Mouse (Mus musculus) embryonic facial prominence, embryonic 11.5 days (tissue): ENCODE data around the gene Hs3st4. TPM values are rescaled to one million over a fixed set of nuclear protein-coding genes. Genes with fewer than 3 reads are reported as not detected.

ENCODE experiments used
- ATAC-seq: fragments of 200-750 bp; cut with Nextera tagmentation; replicated peaks from 2 replicates; pipeline ENCODE4 v1.8.0; 2017; ENCODE audit warnings: low read depth; ENCODE audit not compliant: insufficient number of reproducible peaks, low FRiP score, low TSS enrichment
- DNase-seq: peaks from one replicate; pipeline ENCODE4 v3.0.0-alpha.2; 2015; ENCODE audit warnings: low spot score
- H3K27ac ChIP-seq: fragments of 300-500 bp; sonication (generic); replicated peaks from 2 replicates; pipeline ENCODE4 v1.5.1; 2014; ENCODE audit warnings: mild to moderate bottlenecking, low read depth, low read length, control low read depth
- H3K27me3 ChIP-seq: fragments of 300-500 bp; sonication (generic); 2 replicates; pipeline ENCODE4 v1.6.1; 2014; ENCODE audit warnings: mild to moderate bottlenecking, low read length, moderate library complexity, mixed read lengths; ENCODE audit not compliant: control insufficient read depth, insufficient read depth
- H3K36me3 ChIP-seq: fragments of 300-500 bp; sonication (generic); replicated peaks from 2 replicates; pipeline ENCODE4 v1.6.1; 2014; ENCODE audit warnings: low read depth, mild to moderate bottlenecking, low read length, moderate library complexity, mixed read lengths; ENCODE audit not compliant: control insufficient read depth, insufficient read depth
- H3K4me1 ChIP-seq: fragments of 300-500 bp; sonication (generic); 2 replicates; pipeline ENCODE4 v1.6.1; 2014; ENCODE audit warnings: low read length, mixed read lengths; ENCODE audit not compliant: control insufficient read depth, insufficient read depth
- H3K4me2 ChIP-seq: fragments of 300-500 bp; sonication (generic); 2 replicates; pipeline ENCODE4 v1.6.1; 2014; ENCODE audit warnings: low read depth, mild to moderate bottlenecking, control low read depth, low read length, moderate library complexity
- H3K4me3 ChIP-seq: fragments of 300-500 bp; sonication (generic); 2 replicates; pipeline ENCODE4 v1.5.1; 2014; ENCODE audit warnings: low read depth, low read length, control low read depth
- H3K9ac ChIP-seq: fragments of 300-500 bp; sonication (generic); replicated peaks from 2 replicates; pipeline ENCODE4 v1.6.1; 2014; ENCODE audit warnings: mild to moderate bottlenecking, control low read depth, low read length
- H3K9me3 ChIP-seq: fragments of 300-500 bp; sonication (generic); replicated peaks from 2 replicates; pipeline ENCODE4 v1.6.1; 2016; ENCODE audit warnings: mild to moderate bottlenecking, low read length, inconsistent platforms, mixed read lengths; ENCODE audit not compliant: control insufficient read depth
- WGBS: fragments of 180-500 bp; shearing (Covaris S2); extraction: QIAGEN DNeasy Blood & Tissue Kit; methylation state at CpG from one replicate; pipeline ENCODE4 v1.1.7; 2014; 5-methylcytosine and 5-hydroxymethylcytosine counted together
- polyA plus RNA-seq: library from polyadenylated mRNA; unstranded; fragments of >200 nt; fragmentation: Nextera tagmentation; extraction: Ambion mirVana; gene quantifications from 2 replicates; pipeline ENCODE4 v1.2.1, GENCODE M21; 2014

Hs3st4 gene
- polyA plus RNA-seq, 1 experiment from 2014 or later: 0.08 TPM

DNA sequence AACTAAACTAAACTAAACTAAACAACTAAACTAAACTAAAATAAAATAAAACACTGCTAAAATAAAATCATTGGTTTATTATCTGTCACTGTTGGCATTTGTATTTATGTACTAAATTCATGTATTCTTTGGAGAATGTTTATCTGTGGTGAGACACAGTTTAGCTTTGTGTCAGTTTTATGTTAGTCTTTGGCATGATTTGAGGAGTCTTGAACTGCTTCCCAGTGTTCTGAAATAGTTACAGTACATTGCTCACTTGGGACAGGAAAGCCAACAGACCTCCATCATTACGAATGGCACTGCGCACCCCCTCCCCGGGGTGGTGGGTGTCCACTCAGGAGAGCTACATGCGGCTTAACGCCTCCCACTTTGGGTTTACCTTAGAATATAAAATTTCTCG lies 158.6 kb downstream of the Hs3st4 start:
- ATAC-seq (no peak), DNase-seq (no peak)
- no peak overlapping the region for H3K4me3 ChIP-seq
- H3K27me3 ChIP-seq: no peaks in the 10 kb centered on the region
- H3K27ac ChIP-seq: no peak overlapping the region
- H3K9me3 ChIP-seq: no peaks in the 10 kb centered on the region
- 95% methylated on average over 6 of the region's 6 CpGs for WGBS
- H3K9ac ChIP-seq: no peak overlapping the region
- no peaks in the 10 kb centered on the region for H3K4me1 ChIP-seq
- H3K36me3 ChIP-seq: no peaks in the 10 kb centered on the region
- H3K4me2 ChIP-seq: no peak overlapping the region

DNA sequence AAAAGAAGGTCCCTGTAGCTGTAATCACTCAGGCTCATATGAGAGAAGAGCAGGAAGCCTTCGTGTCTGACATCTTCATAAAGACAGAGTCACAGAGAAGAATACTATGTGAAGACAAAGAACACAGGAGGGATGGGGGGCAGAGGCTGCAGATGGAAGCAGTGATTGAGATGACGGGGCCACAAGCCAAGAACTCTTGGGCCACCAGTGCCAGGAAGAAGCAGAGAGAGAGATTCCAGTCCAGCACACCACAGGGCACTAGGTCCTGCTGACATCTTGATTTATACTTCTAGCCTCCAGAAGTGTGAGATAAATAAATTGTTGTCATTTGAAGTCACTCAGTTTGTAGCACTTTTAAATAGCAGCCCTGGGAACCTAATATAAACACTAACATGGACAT lies 168.2 kb downstream of the Hs3st4 start:
- H3K9ac ChIP-seq: no peak overlapping the region
- no peaks in the 10 kb centered on the region for H3K36me3 ChIP-seq
- H3K27ac ChIP-seq: no peak overlapping the region
- H3K9me3 ChIP-seq: no peaks in the 10 kb centered on the region
- WGBS: 87% methylated on average over 2 of the region's 2 CpGs
- no peaks in the 10 kb centered on the region for H3K27me3 ChIP-seq
- H3K4me3 ChIP-seq: no peak overlapping the region
- ATAC-seq: no peak
- H3K4me1 ChIP-seq: no peaks in the 10 kb centered on the region
- no peak overlapping the region for H3K4me2 ChIP-seq
- DNase-seq: no peak

DNA sequence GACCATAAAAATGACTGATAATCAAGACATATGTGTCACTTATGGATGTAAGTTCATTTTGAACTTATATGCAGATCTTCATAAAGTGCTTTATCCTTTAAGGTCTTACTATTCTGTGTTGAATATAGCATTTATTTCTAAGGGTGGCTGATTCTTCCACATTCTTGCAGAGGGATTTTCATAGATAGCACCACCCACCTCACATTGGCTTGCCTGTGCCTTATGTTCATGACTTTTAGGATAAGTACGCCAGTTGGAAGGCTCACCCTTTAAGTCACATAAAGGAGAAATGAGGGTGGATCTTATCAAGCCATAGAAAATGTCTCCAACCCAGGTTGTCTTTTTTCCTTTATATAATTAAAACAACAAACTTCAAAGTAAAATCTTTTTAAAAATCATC lies 180.6 kb downstream of the Hs3st4 start:
- H3K4me3 ChIP-seq: no peak overlapping the region
- ATAC-seq (no peak), DNase-seq (no peak)
- no peaks in the 10 kb centered on the region for H3K36me3 ChIP-seq
- H3K9me3 ChIP-seq: no peaks in the 10 kb centered on the region
- no peak overlapping the region for H3K4me2 ChIP-seq
- no peaks in the 10 kb centered on the region for H3K27me3 ChIP-seq
- H3K9ac ChIP-seq: no peak overlapping the region
- H3K27ac ChIP-seq: no peak overlapping the region
- 83% methylated on average over 1 of the region's 1 CpGs for WGBS
- no peaks in the 10 kb centered on the region for H3K4me1 ChIP-seq

DNA sequence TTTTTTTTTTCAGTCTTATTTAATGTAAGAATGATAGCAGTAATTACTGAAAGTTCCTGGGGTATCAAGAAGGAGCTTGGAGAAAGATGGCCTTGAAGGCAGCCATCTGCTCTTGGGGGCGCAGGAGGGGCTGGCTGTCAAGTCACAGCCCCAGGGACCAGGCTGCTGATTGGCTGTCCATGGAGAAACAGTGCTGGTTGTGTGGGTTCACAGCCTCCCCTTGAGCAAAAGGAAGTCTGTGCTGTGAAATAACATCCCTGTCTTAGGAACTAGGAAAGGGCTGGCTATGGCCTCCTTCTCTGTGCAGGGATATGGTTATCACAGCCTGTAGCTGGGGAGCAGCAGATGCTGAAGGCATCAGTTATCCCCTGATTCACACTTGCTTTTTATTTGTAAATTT lies 183.6 kb downstream of the Hs3st4 start:
- H3K9ac ChIP-seq: no peak overlapping the region
- no peak overlapping the region for H3K27ac ChIP-seq
- H3K9me3 ChIP-seq: no peaks in the 10 kb centered on the region
- H3K4me3 ChIP-seq: no peak overlapping the region
- ATAC-seq: no peak
- no peaks in the 10 kb centered on the region for H3K36me3 ChIP-seq
- H3K27me3 ChIP-seq: no peaks in the 10 kb centered on the region
- no peak overlapping the region for H3K4me2 ChIP-seq
- no peak for DNase-seq
- 62% methylated on average over 1 of the region's 1 CpGs for WGBS
- H3K4me1 ChIP-seq: no peaks in the 10 kb centered on the region

DNA sequence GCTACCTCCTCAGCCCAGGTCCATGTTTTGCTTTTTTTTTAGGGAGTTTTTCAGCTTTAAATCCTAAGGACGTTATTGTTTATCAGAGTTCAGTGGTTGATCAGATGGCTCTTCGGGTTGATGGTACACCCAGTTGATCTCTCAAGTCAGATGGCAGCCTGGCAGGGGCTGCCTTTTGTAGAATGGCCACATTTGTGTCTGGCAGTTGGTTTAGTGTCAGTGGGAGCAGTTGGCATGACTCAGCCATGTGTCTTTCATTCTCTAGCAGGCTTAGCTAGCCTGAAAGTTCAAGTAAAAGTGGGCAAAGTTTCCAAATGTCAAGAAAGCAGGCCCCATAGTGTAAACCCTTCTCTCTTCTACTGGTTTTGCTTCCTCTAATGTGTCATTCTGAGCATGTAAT lies 186.1 kb downstream of the Hs3st4 start:
- DNase-seq: no peak
- Histone ChIP-seq H3K27me3 (no peaks in the 10 kb centered on the region), H3K27ac (no peak overlapping the region), H3K9ac (no peak overlapping the region), H3K4me3 (no peak overlapping the region), H3K4me1 (no peaks in the 10 kb centered on the region), H3K9me3 (no peaks in the 10 kb centered on the region), H3K4me2 (no peak overlapping the region), H3K36me3 (no peaks in the 10 kb centered on the region)
- WGBS: 80% methylated on average over 2 of the region's 2 CpGs
- no peak for ATAC-seq

DNA sequence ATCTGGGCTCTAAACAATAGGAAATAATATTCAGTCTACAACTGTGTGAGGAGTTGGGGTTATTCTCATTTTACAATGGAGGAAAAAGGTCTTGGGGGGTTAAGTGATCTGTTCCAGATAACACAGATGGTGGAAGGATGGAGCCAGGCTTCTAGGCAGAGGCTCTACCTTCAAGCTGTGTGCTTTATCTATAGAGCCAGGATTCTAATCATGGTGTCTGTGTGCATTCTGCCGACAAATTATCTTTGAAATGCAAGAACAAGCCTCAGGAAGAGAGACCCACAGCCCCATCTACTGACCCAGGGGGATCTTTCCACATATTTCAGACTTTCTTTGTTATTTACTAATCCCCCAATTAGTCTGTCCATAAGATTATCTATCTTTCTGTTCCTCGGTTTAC lies 187.3 kb downstream of the Hs3st4 start:
- no peak overlapping the region for H3K4me3 ChIP-seq
- WGBS: 90% methylated on average over 2 of the region's 2 CpGs
- no peak for ATAC-seq
- no peak overlapping the region for H3K4me2 ChIP-seq
- H3K4me1 ChIP-seq: no peaks in the 10 kb centered on the region
- H3K9ac ChIP-seq: no peak overlapping the region
- no peak overlapping the region for H3K27ac ChIP-seq
- H3K36me3 ChIP-seq: no peaks in the 10 kb centered on the region
- no peaks in the 10 kb centered on the region for H3K27me3 ChIP-seq
- no peak for DNase-seq
- H3K9me3 ChIP-seq: no peaks in the 10 kb centered on the region

DNA sequence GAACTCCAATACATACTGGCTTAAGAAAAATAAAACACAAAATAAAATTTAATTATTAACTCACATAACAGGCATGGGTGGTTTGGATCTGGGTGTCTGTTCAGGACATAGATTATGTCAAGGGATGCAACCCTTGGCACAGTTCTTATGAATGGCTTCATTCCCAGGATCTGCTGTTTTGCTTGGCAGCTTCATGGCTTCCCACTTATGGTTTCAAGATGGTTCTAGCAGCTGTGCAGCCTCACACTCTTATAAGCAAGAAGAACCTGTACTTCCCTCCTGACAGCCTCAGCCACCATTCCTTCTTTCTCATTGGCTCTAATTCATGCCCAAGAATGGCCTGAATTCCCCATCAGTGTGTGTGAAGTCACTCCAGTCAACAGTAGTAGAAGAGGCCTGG lies 189.3 kb downstream of the Hs3st4 start:
- H3K36me3 ChIP-seq: no peaks in the 10 kb centered on the region
- H3K27ac ChIP-seq: no peak overlapping the region
- H3K9ac ChIP-seq: no peak overlapping the region
- no peaks in the 10 kb centered on the region for H3K9me3 ChIP-seq
- no peaks in the 10 kb centered on the region for H3K4me1 ChIP-seq
- no peak overlapping the region for H3K4me3 ChIP-seq
- DNase-seq: no peak
- no peaks in the 10 kb centered on the region for H3K27me3 ChIP-seq
- H3K4me2 ChIP-seq: no peak overlapping the region
- ATAC-seq: no peak

DNA sequence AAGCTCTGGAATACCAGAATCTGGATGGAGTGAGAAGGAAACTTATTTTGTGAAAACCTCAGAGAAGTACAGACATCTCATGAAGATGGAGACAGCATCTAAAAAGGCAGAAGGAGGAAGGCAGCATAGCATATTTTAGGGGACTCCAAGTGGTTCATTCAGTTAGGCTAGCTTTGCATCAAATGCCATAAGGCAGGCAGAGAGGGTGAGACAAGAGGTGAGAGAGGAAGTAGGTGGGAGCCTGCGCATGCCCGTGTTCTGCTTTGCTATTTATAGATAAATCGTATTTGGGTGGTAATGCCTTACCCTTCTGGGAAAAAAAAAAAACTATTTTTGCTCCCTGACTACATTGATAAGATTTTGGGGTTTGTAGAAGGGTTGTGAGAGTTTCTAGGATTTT lies 198.3 kb downstream of the Hs3st4 start:
- no peak overlapping the region for H3K27ac ChIP-seq
- ATAC-seq (no peak), DNase-seq (no peak)
- no peak overlapping the region for H3K9ac ChIP-seq
- no peaks in the 10 kb centered on the region for H3K4me1 ChIP-seq
- no peak overlapping the region for H3K4me2 ChIP-seq
- H3K9me3 ChIP-seq: no peaks in the 10 kb centered on the region
- 87% methylated on average over 3 of the region's 3 CpGs for WGBS
- no peaks in the 10 kb centered on the region for H3K27me3 ChIP-seq
- no peaks in the 10 kb centered on the region for H3K36me3 ChIP-seq
- no peak overlapping the region for H3K4me3 ChIP-seq

DNA sequence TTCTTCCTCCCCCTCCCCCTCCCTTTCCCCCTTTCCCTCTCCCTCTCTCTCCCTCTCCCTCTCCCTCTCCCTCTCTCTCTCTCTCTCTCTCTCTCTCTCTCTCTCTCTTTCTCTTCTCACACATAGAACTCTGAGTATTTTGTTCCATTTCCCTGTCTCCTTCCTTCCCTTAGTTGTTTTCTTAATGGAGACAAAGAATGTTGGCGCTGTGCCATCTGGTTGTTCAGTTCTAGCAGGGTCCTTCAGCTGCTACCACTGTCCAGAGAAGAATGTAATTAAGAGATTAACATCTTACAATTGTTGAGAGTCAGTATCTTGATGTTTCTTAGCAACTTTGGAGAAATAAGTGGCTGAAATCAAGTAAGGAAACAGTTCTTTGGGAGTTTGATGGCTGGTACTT lies 202.0 kb downstream of the Hs3st4 start:
- Histone ChIP-seq H3K4me2 (no peak overlapping the region), H3K27ac (no peak overlapping the region), H3K9me3 (no peaks in the 10 kb centered on the region), H3K4me1 (no peaks in the 10 kb centered on the region), H3K27me3 (no peaks in the 10 kb centered on the region), H3K9ac (no peak overlapping the region), H3K36me3 (no peaks in the 10 kb centered on the region), H3K4me3 (no peak overlapping the region)
- DNase-seq: peak; percentile 10
- 72% methylated on average over 1 of the region's 1 CpGs for WGBS
- no peak for ATAC-seq
